In genomic region chr6:92235036-92235435, GRCm38 (mm10) we compare ENCODE assay signal across 14 mouse cellular contexts. TPM values are rescaled to one million over a fixed set of nuclear protein-coding genes. Genes with fewer than 3 reads are reported as not detected.
"Had no signal": no experiment of that assay in that cellular context is flagged by ENCODE, and none has a peak within 500 bp of the region (broad histone marks: within the 10 kb centered on the region; RNA-seq: fewer than 3 reads in every experiment).

No protein-coding gene starts in this region.

- DNase-seq: kidney, adult 8-10 months; kidney, postnatal 10 days; kidney, postnatal 36 days; liver, postnatal 0 days; lung, embryonic 14.5 days; thymus, adult 18-20 months; thymus, postnatal 4 days had no signal

RNA-seq across cellular contexts. Expression of gene Trh, which starts 9.4 kb away (rescaled TPM):
- total RNA-seq: megakaryocyte, adult 5-6 weeks had no signal
- polyA plus RNA-seq: limb, embryonic 12.5 days; limb, embryonic 15.5 days; liver, embryonic 11.5 days; macrophage; small intestine, adult 2 months; spleen, adult 2 months had no signal
